Mouse (Mus musculus) neural tube, embryonic 10.5 days (tissue): Measurements from ENCODE around the gene Ccr8.
A peak's percentile ranks its signal among the peaks of the same experiment; 100 is the strongest.
"Not testable (repeated sequence)": the region's sequence is repeated elsewhere in the genome, so short reads cannot be mapped to it uniquely, and the experiment has no call there.

Experiments
- DNase-seq: peaks from one replicate; pipeline ENCODE4 v3.0.0-alpha.2; 2017; ENCODE audit warnings: low spot score; ENCODE audit errors: extremely low spot score

The Ccr8 gene

DNA sequence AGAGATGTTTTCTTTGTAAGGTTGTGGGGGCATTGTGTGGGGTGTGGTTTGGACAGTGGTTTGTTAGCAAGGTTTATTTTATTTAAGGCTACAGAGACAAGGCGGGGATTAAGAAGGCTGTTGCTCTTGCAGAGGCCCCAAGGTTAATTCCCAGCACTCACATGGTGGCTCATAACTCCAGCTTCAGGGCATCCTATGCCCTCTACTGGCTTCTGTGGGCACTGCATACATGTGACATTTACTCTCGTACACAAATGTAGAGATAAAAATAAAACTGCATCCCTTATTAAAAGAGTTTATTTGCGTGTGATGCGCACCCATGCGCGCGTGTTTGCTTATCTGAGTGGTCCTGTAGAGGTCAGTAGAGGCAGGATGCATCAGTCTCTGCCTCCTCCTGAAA lies 2.8 kb upstream of the Ccr8 start:
- DNase-seq = no peak

- no peak for DNase-seq
These were observed 828 bp upstream of the Ccr8 start for GRCm38 (mm10) chr9:120091086-120091485.

DNA sequence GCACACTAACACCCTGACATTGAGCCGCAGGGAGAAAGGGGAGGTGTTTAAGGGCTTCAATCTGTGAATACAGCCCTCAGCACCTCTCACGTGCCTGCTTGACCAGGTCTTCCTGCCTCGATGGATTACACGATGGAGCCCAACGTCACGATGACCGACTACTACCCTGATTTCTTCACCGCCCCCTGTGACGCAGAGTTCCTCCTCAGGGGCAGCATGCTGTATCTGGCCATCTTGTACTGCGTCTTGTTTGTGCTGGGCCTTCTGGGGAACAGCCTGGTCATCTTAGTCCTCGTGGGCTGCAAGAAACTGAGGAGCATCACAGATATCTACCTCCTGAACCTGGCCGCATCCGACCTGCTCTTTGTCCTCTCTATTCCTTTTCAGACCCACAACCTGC lies 1.8 kb downstream of the Ccr8 start:
- DNase-seq = no peak

DNA sequence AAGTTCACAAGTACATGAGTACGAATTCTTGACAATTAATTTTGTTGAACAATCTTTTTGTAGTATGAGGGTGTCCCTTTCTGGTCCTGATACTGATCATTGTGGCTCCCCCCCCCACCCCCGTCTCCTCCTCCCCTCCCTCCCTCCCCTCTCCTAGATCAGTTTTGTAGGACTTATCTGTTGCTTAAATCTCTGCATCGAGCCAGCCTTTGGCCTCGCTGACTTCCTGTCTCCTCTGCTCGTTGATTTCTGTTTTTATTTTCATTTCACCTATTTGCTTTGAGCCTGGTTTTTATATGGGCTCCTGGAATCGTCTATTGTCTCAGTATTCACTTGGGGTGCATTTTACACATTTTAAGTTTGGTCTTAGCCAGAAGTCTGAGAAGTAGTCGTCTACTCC lies 4.0 kb downstream of the Ccr8 start:
- no peak for DNase-seq

DNA sequence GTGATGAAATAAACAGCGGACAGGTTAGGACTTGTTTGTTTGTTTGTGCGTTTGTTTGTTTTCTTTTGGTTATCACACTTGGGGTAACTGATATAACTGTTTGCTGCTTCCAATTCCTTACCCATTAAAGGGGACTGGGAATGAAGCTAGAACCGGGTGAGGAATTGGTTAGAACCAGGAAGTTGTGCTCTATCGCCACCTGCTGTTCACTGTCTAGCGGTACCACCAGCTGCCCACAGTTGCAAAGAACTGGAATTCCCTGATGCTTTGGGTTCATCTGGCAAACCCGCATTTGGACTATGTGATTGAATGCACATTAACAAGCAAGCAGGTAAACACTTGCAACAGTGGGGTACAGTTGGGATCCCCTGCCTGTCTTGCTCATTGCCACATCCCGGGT lies 6.8 kb downstream of the Ccr8 start:
- peak; percentile 54 for DNase-seq

GRCm38 (mm10) chr9:120099304-120099703 lies 7.4 kb downstream of the Ccr8 start:
- no peak for DNase-seq

DNA sequence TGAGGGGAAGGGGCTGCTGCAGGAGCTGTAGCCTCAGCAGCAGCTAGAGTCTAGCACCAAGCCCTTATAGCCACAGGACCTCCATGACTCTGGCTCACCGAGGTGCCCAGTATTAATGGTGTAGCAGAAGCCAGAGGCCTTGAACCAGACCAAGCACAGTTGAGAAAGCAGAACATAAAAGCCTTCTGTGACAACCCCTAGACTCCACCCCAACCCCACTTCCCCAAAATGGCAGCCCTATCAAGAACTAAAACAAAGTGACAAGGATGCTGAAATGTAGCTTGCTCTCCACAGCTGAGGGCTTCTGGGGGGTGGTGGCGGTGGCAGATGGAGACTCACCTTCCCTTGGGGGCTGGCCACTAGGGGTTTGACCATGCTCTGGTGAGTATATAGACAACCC lies 9.3 kb downstream of the Ccr8 start:
- no peak for DNase-seq

DNA sequence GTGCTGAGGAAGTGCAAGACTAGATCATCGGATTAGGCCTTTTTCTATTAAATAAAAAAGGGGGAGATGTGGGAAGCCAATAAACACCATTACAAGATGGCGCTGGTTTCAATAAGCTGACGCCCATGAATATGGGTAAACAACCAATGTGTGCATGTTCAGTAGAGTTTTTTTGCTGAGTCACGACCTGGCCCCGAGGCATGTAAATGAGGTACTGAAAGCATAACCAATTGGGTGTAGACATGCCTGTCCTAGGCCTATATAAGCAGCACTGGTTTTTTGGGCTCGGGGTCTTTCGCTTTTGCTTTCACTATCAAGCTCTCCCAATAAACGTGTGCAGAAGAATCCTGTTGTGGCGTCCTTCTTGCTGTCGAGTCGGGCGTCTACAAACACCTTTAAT lies 17.0 kb downstream of the Ccr8 start:
- DNase-seq = not testable (repeated sequence)

- peak; percentile 94 for DNase-seq
These were observed 18.5 kb downstream of the Ccr8 start, which contains the start of gene Slc25a38 for GRCm38 (mm10) chr9:120110211-120111018. Gene Slc25a38, plus strand, starts transcription at chr9:120110374.

DNA sequence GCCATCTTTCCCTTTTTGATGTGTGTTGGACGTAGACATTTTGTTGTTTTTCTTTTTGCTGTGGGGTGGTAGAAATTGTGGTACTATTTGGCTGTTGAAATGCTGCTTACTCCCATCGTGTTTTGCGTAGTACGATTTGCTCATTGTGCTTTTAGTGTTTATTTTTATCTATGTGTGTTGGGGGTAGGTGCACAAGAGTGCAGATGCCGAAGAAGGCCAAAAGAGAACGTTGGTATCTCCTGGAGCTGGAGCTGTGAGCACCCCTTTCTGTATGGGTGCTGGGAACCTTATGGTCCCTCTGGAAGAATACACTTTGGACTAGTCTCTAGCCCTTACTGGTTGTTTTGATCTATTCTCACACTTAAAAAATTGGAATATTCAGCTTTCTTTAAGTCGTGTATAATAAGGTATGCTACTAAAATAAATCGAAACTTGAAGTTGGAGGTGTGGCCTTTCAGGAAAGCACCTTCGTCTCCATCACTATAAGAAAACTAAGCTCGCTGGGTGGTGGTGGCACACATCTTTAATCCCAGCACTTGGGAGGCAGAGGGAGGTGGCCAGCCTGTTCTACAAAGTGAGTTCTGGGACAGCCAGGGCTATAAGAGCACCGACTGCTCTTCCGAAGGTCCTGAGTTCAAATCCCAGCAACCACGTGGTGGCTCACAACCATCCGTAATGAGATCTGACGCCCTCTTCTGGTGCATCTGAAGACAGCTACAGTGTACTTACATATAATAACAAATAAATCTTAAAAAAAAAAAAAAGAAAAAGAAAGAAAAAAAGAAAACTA lies 19.4 kb downstream of the Ccr8 start:
- DNase-seq = no peak

DNA sequence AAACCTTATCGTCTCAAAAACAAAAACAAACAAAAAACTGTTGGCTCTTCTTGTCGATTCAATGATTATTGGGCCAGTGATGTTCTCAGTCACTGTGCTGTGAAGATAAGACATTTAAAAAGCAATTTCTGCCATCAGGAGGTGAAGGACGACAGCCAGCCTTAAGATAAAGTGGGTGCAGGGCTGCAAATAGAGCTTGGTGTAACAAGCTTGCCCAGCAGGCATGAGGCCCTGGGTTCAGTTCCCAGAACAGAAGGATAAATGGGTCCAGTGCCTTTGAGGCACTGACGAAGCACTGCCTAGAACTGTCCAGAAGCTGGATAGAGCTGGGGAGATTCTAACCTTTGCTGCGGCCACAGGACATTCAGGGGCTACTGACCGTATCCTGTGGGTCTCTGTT lies 20.6 kb downstream of the Ccr8 start:
- DNase-seq = no peak

- no peak for DNase-seq
These were observed 21.5 kb downstream of the Ccr8 start for GRCm38 (mm10) chr9:120113456-120113855.

DNA sequence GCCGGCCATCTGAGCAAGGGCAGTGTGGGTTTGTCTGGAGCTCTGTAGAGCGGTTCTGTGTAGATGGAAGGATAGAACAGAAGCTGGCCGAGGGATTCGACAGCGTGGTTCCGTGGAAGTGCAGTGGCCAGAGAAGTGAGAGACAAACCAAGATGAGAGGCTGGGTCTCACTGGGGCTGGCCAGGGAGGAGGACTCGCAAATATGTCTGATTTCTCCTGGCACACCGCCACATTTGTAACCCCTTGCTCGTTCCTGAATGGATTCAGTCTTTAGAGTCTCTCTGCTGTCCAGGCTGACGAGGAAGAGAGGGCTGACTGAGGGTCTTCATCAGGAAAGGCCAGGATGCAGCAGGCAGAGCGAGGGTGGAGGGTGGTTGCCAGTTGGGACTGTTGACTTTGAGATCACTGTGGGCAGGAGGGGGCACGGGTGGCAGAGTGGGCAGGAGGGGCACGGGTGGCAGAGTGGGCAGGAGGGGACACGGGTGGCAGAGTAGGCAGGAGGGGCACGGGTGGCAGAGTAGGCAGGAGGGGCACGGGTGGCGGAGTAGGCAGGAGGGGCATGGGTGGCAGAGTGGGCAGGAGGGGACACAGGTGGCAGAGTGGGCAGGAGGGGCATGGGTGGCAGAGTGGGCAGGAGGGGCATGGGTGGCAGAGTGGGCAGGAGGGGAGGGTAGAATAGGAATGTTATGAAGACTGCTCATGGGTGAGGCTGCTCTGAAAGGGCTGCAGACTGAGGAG lies 22.3 kb downstream of the Ccr8 start:
- no peak for DNase-seq

DNA sequence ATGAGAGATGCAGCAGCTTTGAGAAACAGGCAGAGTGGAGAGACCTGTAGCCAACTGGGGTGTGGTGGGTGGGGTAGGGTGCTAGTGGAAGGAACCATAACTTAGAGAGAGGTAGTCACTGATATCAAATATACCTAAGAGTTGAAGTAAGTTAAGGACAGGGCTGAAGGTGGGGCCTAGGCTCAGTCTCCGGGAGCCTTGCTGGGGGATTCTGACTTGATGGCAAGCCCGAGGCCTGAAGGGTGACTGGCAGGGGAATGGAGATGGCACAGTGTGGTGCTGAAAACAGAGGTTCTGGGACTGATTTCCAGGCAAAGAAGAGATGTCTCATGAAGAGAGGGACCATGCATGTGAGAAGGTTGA lies 22.9 kb downstream of the Ccr8 start:
- no peak for DNase-seq

GRCm38 (mm10) chr9:120115580-120115979 lies 23.7 kb downstream of the Ccr8 start:
- no peak for DNase-seq

DNA sequence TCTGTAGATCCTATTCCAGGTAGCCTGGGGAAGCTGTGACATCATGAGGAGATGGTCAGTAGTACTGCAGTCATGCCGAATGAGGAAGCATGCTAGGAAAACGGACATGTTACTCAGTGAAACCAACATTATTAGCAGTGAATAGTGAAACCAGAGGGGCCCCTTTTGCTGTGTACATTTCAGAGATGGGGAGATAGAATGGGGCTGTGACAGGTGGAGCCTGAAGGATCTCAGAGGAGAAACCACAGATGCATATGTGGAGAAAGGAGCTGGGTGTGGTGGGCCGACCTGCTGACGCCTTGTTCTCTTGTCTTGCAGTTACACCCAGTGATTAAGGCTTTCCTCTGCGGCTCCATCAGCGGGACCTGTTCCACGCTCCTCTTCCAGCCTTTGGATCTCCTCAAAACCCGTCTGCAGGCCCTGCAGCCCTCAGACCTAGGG lies 24.3 kb downstream of the Ccr8 start:
- DNase-seq = no peak

- no peak for DNase-seq
These were observed 26.3 kb downstream of the Ccr8 start for GRCm38 (mm10) chr9:120118212-120118611.

- no peak for DNase-seq
These were observed 28.6 kb downstream of the Ccr8 start for GRCm38 (mm10) chr9:120120503-120120902.

DNA sequence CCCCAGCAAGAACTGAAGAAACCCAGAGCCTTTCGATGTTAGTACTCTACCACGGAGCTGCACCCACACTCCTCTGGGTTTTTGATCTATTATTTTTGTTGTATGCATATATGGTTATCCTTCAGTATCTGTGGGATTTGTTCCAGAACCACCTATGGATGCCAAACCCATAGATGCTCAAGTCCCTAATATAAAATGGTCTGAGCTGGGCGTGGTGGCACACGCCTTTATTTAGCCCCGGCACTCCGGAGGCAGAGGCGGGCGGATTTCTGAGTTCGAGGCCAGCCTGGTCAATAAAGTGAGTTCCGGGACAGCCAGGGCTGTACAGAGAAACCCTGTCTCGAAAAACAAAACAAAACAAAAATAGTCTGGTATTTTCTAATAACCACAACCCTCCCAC lies 35.0 kb downstream of the Ccr8 start:
- DNase-seq = no peak

DNA sequence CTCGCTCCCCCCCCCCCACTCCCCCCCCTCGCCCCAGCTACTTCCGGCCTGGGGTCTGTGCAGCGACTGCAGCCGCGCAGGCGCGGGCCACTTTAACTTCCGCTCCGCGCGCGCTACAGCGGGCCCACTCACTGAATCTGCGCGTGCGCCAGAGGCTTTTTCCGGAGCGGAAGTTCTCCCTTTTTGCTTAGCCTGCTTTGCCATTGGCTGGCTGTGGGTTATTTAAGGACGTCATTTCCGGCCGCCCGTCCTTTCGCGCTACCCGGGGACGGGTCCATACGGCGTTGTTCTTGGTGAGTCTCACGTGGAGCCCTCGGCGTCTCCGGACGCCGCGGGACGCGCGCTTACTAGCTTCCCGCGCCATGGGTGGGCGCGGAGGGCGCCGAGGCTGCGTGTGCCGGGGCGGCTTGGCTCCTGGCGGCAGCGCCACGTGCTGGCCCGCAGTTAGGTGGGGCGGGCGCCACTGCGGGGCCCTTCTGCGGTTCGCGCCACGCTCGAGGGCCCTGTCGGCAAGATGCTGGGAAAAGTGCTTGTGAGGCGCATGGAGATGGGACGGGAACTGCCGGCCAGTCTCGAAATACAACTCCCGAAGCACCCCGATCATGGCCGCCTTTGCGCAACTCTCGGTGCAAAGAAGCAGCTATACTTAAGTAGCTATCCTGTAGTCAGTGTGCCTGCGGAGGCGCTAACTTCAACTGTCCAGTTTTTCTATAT lies 35.8 kb downstream of the Ccr8 start, which contains the start of gene Rpsa:
Gene Rpsa, plus strand, starts transcription at position 152 of the 714 bp plus-strand sequence.
- DNase-seq = peak; percentile 97

DNA sequence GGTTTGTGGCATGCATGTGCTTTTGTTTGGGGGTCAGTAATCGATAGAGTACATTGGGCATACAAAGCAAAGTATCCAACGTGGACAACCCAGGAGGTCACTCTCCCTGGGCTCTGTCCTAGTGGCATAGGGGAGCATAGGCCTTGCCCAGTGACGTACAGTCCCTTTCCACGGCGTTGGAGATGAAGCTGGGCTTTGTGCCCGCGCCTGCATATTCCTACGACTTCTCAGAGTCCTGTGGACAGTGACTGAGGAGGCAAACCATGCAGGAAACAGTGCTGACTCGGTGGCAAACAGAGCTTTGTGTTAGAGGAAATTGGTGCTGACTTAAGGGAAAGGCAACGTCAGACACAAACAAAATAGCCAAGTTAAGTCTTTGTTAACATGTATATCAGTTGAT lies 37.4 kb downstream of the Ccr8 start:
- DNase-seq = no peak
